Mouse (Mus musculus): Measurements from ENCODE around the gene Rplp2. TPM values are rescaled to one million over a fixed set of nuclear protein-coding genes. Genes with fewer than 3 reads are reported as not detected.

Gene Rplp2
- polyA plus RNA-seq, 1 experiment from 2014 or later = 820 TPM

DNA sequence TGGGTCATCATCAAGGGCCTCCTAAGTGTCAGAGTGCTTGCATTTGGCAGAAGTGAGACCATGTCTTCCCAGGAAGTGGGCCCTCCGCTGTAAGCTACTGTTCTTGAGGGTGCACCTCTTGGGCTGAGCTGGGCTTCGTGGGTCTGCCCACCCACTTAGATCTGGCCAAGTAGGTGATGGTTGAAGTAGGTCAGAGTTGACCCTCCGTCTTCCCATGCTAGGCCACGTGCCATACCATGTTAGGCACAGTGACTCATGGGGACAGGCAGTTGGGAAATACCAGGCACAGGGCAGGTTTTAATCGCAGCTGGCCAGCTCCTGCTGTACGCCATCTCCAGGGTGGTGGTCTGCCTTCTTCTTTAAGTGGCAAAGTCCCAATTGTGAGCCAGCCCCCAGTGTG lies 9.6 kb downstream of the Rplp2 start:
- Histone ChIP-seq H3K36me3 (peaks cover 16% of the 10 kb centered on the region), H3K27me3 (peaks cover 22% of the 10 kb centered on the region), H3K9ac (replicated peaks) (no peak overlapping the region), H3K4me2 (replicated peaks) (no peak overlapping the region; the same call in 1 of the 2 replicates), H3K4me3 (0 out of 2 replicates have a peak overlapping the region, but pooled peaks have one; percentile 88), H3K4me1 (peaks cover 24% of the 10 kb centered on the region), H3K9me3 (no peaks in the 10 kb centered on the region), H3K27ac (replicated peaks) (no peak overlapping the region)
- ATAC-seq (replicated peaks) = no peak
- 94% methylated on average over 6 of the region's 6 CpGs for WGBS

DNA sequence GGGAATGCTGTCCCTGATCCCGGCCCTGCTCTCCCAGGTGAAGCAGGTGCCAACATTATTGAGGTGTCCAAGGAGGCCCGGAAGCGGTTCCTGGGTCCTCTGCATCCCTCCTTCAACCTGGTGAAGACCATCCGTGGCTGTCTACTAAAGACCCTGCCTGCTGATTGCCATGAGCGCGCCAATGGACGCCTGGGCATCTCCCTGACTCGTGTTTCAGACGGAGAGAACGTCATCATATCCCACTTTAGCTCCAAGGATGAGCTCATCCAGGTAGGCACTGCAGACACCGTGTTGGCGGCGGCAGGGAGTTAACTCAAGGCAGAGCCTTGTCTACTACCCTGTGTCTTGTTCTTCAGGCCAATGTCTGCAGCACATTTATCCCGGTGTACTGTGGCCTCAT lies 10.1 kb downstream of the Rplp2 start:
- H3K4me3 ChIP-seq = no peak overlapping the region
- no peaks in the 10 kb centered on the region for H3K9me3 ChIP-seq
- no peak overlapping the region for H3K27ac ChIP-seq (replicated peaks)
- peaks cover 11% of the 10 kb centered on the region for H3K36me3 ChIP-seq
- H3K4me2 ChIP-seq (replicated peaks) = no peak overlapping the region
- 92% methylated on average over 14 of the region's 14 CpGs for WGBS
- peaks cover 29% of the 10 kb centered on the region for H3K4me1 ChIP-seq
- ATAC-seq (replicated peaks) = no peak
- H3K27me3 ChIP-seq = peaks cover 27% of the 10 kb centered on the region
- no peak overlapping the region for H3K9ac ChIP-seq (replicated peaks)

- no peak overlapping the region for H3K4me3 ChIP-seq
- H3K4me2 ChIP-seq (replicated peaks) = no peak overlapping the region
- no peak overlapping the region for H3K27ac ChIP-seq (replicated peaks)
- no peaks in the 10 kb centered on the region for H3K9me3 ChIP-seq
- H3K9ac ChIP-seq (replicated peaks) = no peak overlapping the region
- peaks cover 29% of the 10 kb centered on the region for H3K4me1 ChIP-seq
- H3K36me3 ChIP-seq = peaks cover 9% of the 10 kb centered on the region; the same call in 1 of the 2 replicates
- no peak for ATAC-seq (replicated peaks)
- peaks cover 36% of the 10 kb centered on the region for H3K27me3 ChIP-seq
- 78% methylated on average over 15 of the region's 15 CpGs for WGBS
These were observed 11.0 kb downstream of the Rplp2 start for GRCm38 (mm10) chr7:141457986-141458660.

GRCm38 (mm10) chr7:141458661-141459060 lies 11.5 kb downstream of the Rplp2 start:
- Histone ChIP-seq H3K4me3 (no peak overlapping the region), H3K9me3 (no peaks in the 10 kb centered on the region), H3K4me2 (replicated peaks) (no peak overlapping the region), H3K36me3 (peaks cover 9% of the 10 kb centered on the region; the same call in 1 of the 2 replicates), H3K9ac (replicated peaks) (no peak overlapping the region), H3K27ac (replicated peaks) (no peak overlapping the region), H3K27me3 (peaks cover 42% of the 10 kb centered on the region), H3K4me1 (peaks cover 29% of the 10 kb centered on the region)
- ATAC-seq (replicated peaks) = no peak
- WGBS = 93% methylated on average over 11 of the region's 11 CpGs

- H3K27ac ChIP-seq (replicated peaks) = no peak overlapping the region
These were observed 12.1 kb downstream of the Rplp2 start for GRCm38 (mm10) chr7:141459301-141459711.

DNA sequence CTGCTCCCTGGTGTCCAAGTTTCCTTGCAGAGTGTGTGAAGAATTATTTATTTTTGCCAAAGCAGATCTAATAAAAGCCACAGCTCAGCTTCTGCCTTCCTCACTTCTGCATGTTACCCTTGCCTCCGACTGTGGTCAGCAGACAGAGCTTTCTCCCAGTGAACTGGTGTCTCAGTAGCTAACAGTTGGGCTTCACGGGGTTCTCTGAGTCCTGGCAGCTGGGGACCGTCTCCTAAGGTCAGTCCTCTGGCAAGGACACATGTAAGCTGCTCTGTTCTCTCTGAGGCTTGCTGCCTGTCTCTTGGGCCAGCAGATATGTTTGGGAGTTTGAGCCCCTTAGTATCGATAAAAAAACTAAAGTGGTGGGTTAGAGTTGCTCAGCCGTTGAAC lies 12.8 kb downstream of the Rplp2 start:
- Histone ChIP-seq H3K36me3 (peaks cover 9% of the 10 kb centered on the region; the same call in 1 of the 2 replicates), H3K27ac (replicated peaks) (no peak overlapping the region), H3K9me3 (no peaks in the 10 kb centered on the region), H3K9ac (replicated peaks) (no peak overlapping the region), H3K4me3 (no peak overlapping the region), H3K4me1 (peaks cover 29% of the 10 kb centered on the region), H3K4me2 (replicated peaks) (no peak overlapping the region), H3K27me3 (peaks cover 55% of the 10 kb centered on the region)
- WGBS = 86% methylated on average over 5 of the region's 5 CpGs
- ATAC-seq (replicated peaks) = no peak

More at GRCm38 (mm10) chr7:141459301-141459711, 12.1 kb downstream of the Rplp2 start:
- H3K4me3 ChIP-seq = no peak overlapping the region
- H3K9me3 ChIP-seq = no peaks in the 10 kb centered on the region
- peaks cover 9% of the 10 kb centered on the region; the same call in 1 of the 2 replicates for H3K36me3 ChIP-seq
- peaks cover 29% of the 10 kb centered on the region for H3K4me1 ChIP-seq
- H3K27me3 ChIP-seq = peaks cover 48% of the 10 kb centered on the region
- 92% methylated on average over 17 of the region's 17 CpGs for WGBS
- H3K4me2 ChIP-seq (replicated peaks) = no peak overlapping the region
- ATAC-seq (replicated peaks) = no peak
- H3K9ac ChIP-seq (replicated peaks) = no peak overlapping the region

- H3K4me2 ChIP-seq (replicated peaks) = peak within 1 kb of the TSS; percentile 54
- peaks cover 9% of the 10 kb centered on the region; the same call in 1 of the 2 replicates for H3K36me3 ChIP-seq
- H3K9ac ChIP-seq (replicated peaks) = peak within 1 kb of the TSS; percentile 30; the same call in 1 of the 2 replicates
- peaks cover 26% of the 10 kb centered on the region for H3K4me1 ChIP-seq
- H3K27me3 ChIP-seq = peaks cover 60% of the 10 kb centered on the region
- peak within 1 kb of the TSS; percentile 32 for H3K4me3 ChIP-seq
- ATAC-seq (replicated peaks) = no peak
- H3K27ac ChIP-seq (replicated peaks) = no peak within 1 kb of the TSS
- 76% methylated on average over 15 of the region's 15 CpGs for WGBS
- H3K9me3 ChIP-seq = no peaks in the 10 kb centered on the region
These were observed 13.4 kb downstream of the Rplp2 start, which contains the start of gene Cracr2b for GRCm38 (mm10) chr7:141460391-141461113. Cracr2b (plus strand) TSS chr7:141461094.

GRCm38 (mm10) chr7:141461521-141462332 lies 14.6 kb downstream of the Rplp2 start:
- Histone ChIP-seq H3K4me1 (peaks cover 18% of the 10 kb centered on the region), H3K9ac (replicated peaks) (peak overlapping the region; percentile 30; the same call in 1 of the 2 replicates), H3K4me3 (peak overlapping the region; percentile 32), H3K27me3 (peaks cover 71% of the 10 kb centered on the region), H3K9me3 (no peaks in the 10 kb centered on the region), H3K4me2 (replicated peaks) (peak overlapping the region; percentile 54), H3K27ac (replicated peaks) (no peak overlapping the region), H3K36me3 (peaks cover 9% of the 10 kb centered on the region; the same call in 1 of the 2 replicates)
- 3% methylated on average over 59 of the region's 59 CpGs for WGBS
- ATAC-seq (replicated peaks) = no peak

GRCm38 (mm10) chr7:141462333-141462821 lies 15.2 kb downstream of the Rplp2 start:
- peak overlapping the region; percentile 54; the same call in 1 of the 2 replicates for H3K4me2 ChIP-seq (replicated peaks)
- no peak overlapping the region for H3K9ac ChIP-seq (replicated peaks)
- H3K4me3 ChIP-seq = peak overlapping the region; percentile 32
- 12% methylated on average over 5 of the region's 5 CpGs for WGBS
- H3K27me3 ChIP-seq = peaks cover 72% of the 10 kb centered on the region
- H3K27ac ChIP-seq (replicated peaks) = no peak overlapping the region
- H3K4me1 ChIP-seq = peaks cover 24% of the 10 kb centered on the region
- no peaks in the 10 kb centered on the region for H3K9me3 ChIP-seq
- ATAC-seq (replicated peaks) = no peak
- peaks cover 9% of the 10 kb centered on the region; the same call in 1 of the 2 replicates for H3K36me3 ChIP-seq

DNA sequence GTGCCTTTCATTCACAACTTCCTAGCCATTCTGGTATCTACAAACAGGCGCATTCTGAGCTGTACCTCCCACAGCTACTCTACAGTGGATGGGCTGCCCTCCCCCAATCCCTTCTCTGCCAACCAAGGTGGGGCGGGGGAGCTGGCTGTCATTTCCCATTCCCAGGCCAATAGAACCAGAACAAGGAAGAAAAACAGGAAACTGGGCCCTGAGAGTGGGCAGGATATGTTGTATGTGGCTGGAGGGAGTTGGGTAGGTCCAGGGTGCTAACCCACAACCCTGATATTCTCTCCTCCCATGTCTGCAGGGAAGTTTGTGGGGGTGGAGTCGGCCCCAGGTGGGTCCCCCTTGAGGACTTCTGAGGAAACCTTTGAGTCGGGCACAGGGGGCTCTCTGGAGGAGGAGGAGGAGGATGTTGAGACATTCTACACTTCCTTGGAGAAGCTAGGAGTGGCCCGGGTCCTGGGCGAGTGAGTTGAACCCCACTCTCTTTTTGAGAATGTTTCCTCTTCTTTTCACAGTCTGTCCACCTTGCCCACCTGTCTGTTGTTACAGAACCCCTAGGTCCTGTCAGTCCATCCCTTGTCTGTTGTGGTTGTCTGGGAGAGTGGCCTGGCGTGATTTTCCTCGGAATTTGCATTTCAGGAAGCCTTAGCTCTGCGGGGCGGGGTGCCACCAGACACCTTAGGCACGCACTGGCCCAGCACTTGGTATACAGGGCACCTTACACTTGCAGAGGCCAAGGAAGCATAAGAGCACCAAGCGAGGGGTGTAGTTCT lies 16.8 kb downstream of the Rplp2 start:
- H3K27me3 ChIP-seq = peaks cover 72% of the 10 kb centered on the region
- H3K9me3 ChIP-seq = no peaks in the 10 kb centered on the region
- peaks cover 40% of the 10 kb centered on the region for H3K4me1 ChIP-seq
- no peak overlapping the region for H3K9ac ChIP-seq (replicated peaks)
- no peak overlapping the region for H3K27ac ChIP-seq (replicated peaks)
- peaks cover 5% of the 10 kb centered on the region; the same call in 1 of the 2 replicates for H3K36me3 ChIP-seq
- 24% methylated on average over 12 of the region's 12 CpGs for WGBS
- ATAC-seq (replicated peaks) = no peak
- H3K4me3 ChIP-seq = no peak overlapping the region
- H3K4me2 ChIP-seq (replicated peaks) = no peak overlapping the region
